Mouse (Mus musculus) lung, postnatal 25 days (tissue): ENCODE results near the gene Hoxa11.

Experiments
- DNase-seq: peaks from one replicate; pipeline ENCODE4 v3.0.0; 2022; ENCODE audit warnings: low spot score

The Hoxa11 gene

GRCm38 (mm10) chr6:52265306-52265912, 19.8 kb upstream of the Hoxa11 start:
- DNase-seq = no peak

DNA sequence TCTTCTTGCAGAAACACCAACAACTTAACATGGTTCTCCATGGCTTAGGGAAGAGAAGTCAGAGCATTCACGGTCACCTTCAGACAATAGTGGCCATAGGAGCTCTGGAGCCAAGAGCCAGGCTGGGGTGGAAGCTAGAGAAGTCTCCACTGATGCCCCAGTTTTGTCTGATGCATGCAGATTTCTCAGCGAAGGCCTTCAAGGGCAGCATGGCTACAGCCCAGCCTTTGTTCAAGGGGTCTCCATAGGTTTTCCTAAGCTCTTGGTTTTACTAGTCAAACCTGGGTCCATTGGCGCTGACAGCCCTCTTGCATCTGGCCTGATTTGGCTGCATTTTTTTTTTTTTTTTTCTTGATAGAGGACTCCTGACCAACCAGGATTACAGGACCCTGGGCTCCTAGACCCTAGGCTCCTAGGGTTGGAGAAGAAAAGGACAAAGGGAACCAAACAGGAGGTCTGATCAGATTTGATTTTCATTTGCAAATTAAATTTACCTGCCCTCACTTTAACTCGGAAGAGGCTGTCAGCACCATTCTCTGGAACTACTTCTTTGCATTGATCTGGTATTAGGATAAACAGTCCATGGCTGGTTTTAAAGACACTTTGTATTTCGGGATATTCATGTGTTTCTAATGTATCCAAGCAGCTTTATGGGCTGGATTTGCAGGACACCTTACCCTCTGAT, 18.6 kb upstream of the Hoxa11 start:
- DNase-seq = no peak

DNA sequence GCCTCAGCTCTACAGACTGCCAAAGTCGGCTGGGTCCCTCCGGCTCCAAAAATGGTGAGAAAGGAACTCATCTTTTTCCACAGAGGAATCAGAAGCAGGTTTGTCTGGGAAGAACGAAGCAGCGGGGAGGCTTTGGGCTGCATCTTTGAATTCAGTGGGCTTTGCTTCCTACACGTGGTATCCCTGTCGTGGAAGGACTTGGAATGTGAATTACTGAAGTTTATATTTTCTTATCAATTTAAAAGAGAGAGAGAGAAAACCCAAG, 17.6 kb upstream of the Hoxa11 start:
- DNase-seq = no peak

GRCm38 (mm10) chr6:52262463-52263320, 17.1 kb upstream of the Hoxa11 start:
- DNase-seq = no peak

GRCm38 (mm10) chr6:52261751-52262462, 16.3 kb upstream of the Hoxa11 start:
- DNase-seq = no peak

GRCm38 (mm10) chr6:52260654-52261575, 15.3 kb upstream of the Hoxa11 start, which contains the start of gene Hoxa13:
Gene Hoxa13 (minus strand): TSS chr6:52260880.
- DNase-seq = no peak

GRCm38 (mm10) chr6:52259811-52260261, 14.2 kb upstream of the Hoxa11 start:
- DNase-seq = no peak

- no peak for DNase-seq
Measured at GRCm38 (mm10) chr6:52259081-52259790, 13.6 kb upstream of the Hoxa11 start.

GRCm38 (mm10) chr6:52256956-52257355, 11.3 kb upstream of the Hoxa11 start:
- peak; percentile 87 for DNase-seq

DNA sequence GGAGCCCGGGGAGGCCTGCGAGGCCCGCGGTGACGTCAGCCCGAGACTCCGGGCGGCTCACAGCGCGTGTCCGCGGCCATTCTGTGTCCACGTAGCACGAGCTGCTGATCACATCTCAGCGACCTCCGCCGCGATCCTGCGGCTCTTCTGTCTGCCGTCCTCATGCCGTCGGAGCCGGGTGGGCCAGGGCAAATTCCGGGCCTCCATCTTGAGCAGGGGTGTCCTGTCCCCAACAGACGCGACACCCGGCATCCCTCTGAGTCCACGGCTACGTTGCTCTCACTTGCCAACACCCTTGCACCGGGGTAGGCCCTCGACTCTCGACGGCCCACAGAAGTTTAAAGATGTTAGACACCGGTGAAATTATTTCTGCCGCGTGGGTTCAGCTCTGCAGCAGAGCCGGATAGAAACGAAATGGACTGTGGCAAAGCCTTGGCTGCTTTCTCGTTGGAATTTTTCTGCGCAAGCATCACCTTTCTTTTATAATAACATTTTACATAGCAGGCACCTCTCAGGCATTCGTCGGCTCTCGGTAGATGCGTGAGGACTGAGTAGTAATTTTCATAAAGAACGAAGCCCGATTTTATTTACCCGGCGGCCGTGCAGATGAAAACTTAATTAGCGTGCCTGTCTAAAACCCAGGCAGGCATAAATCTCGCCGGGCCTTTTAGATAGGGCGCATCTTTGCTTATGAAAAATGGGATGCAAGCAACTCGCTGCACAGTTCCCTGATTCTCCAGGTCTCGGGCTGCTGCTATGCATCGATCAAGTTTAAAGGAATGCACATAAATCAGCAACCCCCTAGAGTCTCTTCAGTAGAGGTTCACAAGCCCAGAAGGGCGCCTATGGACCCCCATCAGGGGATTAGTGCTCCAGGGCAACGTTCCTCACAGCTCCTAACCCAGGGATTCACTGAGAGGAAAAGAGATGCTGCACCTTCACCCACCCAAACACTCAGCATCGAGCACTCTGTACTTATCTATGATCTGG, 8.2 kb upstream of the Hoxa11 start:
- no peak for DNase-seq

GRCm38 (mm10) chr6:52252775-52253376, 7.3 kb upstream of the Hoxa11 start:
- no peak for DNase-seq

DNA sequence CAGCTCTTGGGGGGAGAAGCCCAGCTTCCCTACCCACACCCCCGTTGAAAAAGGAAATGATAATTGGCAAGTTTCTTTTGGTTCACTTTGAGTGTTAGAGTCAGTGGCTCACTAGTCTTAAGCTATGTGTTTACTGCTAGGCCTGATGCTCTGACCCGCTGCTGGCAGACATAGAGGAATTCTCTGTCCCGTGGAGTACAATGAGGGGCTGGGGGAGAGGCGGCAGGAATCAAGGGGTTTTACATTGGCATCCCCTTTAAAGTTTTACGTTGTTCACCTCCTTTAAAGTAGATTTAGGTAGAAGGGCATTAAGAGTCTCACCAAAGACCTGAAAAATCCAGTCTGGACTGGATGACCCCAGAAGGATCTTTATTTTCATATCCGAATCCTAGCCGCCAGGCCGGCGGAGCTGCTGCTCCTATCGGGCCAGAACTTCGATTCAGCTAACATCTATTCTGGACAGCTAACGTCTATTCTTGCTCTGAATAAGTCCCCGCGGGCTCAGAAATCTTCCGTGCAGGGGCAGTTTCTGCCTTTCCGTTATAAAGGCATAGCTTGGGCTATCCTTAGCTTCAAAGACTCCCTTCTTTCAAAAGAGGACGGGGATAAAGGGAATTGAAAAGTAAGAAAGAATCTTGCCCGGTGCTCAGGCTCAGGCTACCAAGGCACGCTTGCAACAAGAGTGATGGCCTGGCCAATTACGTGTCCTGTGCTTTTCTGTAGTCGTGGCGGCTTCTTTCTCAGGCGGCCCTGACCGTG, 6.6 kb upstream of the Hoxa11 start:
- DNase-seq = no peak

- no peak for DNase-seq
Measured at GRCm38 (mm10) chr6:52251177-52251879, 5.7 kb upstream of the Hoxa11 start.

DNA sequence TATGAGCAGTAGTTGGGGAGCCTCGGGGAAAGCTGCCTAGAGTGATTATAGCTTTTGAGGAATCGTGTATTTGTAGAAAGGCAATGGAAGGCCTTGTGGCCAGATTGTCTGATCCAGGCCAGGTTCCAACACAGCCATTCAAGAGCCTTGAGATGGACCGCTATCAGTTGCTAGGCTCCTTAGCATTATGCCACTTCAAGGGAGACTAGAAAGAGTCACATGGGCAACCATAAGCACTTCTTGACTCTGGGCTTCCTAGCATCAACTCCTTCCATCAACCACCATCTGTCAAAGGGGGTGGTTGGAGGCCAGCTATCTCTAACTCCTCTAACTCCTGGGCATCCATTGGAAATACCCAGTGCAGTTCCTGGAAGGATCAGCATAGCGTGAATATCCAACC, 4.2 kb upstream of the Hoxa11 start:
- DNase-seq = no peak

DNA sequence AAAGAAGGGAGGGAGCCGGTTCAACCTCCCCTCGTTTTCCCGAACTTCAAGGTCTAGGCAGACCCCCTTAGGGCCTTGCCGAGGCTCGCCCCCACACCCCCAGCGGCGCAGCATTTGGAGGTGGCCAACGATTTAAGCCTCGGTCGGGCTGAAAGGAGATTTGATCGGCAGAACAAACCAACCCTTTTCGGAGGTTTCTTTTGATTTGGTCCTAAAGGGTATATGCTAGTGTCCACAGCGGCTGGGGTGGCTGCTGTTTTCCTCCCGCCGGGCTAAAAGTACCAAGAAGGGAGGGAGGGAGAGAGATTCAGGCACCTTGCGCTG, 3.8 kb upstream of the Hoxa11 start:
- no peak for DNase-seq

GRCm38 (mm10) chr6:52248638-52249414, 3.2 kb upstream of the Hoxa11 start:
- no peak for DNase-seq
